Mouse (Mus musculus) telencephalon, adult 2 months (tissue): ENCODE measurements around the gene Rbms3.

ENCODE experiments used
- DNase-seq: peaks from one replicate; pipeline ENCODE4 v3.0.0-alpha.2; 2011; ENCODE audit warnings: low read depth, low spot score

Gene Rbms3

GRCm38 (mm10) chr9:117102198-117102930 lies 527.3 kb downstream of the Rbms3 start:
- no peak for DNase-seq

- no peak for DNase-seq
These were observed 529.5 kb downstream of the Rbms3 start for GRCm38 (mm10) chr9:117100181-117100580.

DNA sequence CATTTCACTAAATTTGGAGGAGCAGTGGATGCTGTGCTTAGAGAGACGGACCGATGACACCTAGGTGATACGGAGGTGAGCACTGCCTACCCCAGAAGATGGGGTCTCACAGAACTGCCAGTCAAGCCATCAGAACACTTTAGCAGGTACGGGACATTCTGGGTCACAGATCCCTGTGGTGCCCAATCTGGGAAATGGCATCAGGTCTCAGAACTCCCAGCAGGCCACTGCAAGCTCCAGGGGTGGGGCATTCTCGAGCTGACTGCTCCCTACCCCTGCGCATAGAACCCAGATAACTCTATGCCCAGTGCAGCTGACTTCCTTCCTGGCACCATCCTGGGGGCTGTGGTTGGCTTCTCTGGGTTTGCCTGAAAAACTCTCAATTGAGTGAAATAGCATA lies 536.2 kb downstream of the Rbms3 start:
- DNase-seq: no peak

GRCm38 (mm10) chr9:117092177-117092555 lies 537.5 kb downstream of the Rbms3 start:
- no peak for DNase-seq

- no peak for DNase-seq
These were observed 538.2 kb downstream of the Rbms3 start for GRCm38 (mm10) chr9:117091253-117092176.

GRCm38 (mm10) chr9:117089409-117090147 lies 540.1 kb downstream of the Rbms3 start:
- DNase-seq: no peak

DNA sequence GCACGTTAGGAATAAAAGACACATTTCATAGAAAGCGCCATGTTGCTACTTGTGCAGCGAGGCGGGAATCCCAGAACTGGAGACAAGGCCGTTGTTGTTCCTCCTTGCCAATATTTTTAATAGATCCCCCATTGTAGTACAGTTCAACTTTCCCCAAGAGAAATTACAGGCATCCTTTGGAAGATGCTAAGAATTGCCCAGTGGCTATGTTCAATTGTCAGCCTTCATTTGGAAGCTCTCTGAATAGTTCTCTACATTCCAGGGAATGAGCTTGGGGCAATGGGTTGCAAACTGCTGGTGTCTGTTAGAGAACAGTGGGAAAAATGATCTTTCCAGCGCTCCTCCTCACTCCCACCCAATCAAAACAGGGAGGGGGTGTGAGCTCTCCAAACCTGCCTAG lies 541.4 kb downstream of the Rbms3 start:
- no peak for DNase-seq

GRCm38 (mm10) chr9:117085706-117086105 lies 544.0 kb downstream of the Rbms3 start:
- DNase-seq: no peak

DNA sequence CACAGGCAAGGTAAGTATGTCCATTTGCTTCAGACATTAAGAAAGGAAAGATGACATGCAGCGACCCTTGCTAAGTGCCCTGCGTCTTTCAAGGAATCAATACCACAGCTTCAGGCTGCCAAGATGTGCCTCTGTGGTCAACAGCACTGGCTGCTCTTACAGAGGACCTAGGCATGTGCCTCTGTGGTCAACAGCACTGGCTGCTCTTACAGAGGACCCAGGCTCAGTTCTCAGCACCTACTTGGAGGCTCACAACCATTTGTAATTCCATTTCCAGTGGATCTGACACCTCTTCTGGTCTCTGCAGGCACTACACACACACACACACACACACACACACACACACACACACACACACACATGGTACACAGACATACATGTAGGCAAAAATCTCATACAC lies 545.2 kb downstream of the Rbms3 start:
- no peak for DNase-seq

GRCm38 (mm10) chr9:117079471-117079870 lies 550.2 kb downstream of the Rbms3 start:
- DNase-seq: no peak

DNA sequence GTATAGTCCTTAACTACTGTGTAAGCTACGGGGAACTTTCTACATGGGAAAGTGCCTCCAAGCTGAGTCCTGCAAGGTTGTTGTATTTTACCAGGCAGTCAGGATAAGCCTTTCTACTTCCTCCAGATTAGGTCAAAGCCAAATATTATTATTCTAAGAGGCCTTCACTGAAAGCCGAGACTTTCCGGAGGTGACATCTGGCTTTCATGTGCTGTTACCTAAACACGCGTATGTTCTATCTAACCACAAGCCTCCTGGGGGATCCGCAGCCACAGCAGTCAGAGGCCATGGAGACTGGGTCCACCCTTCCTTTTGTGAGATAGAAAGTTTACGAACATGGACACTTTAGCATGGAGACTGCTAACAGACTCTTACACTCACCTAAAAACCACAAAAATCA lies 552.2 kb downstream of the Rbms3 start:
- DNase-seq: no peak

DNA sequence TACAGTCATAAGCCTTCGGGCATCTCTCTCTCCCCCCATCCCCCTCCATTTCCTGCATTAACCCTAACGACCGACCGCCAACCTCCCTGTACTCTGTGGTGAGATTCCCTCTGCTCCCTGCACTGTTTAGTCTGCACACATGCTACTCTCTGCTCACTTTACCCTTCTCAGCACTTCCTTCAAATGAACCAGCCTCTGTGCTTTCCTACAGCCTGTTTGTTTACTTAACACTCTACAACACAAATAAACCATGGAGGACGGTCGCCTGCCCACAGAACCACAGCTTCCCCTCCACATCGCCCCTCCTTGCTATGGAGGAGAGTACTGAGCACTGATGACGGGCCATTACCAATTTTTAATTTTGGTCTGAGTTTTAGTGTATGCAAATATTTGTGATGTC lies 552.9 kb downstream of the Rbms3 start:
- no peak for DNase-seq

- DNase-seq: no peak
These were observed 557.1 kb downstream of the Rbms3 start for GRCm38 (mm10) chr9:117072433-117073099.

- DNase-seq: no peak
These were observed 559.1 kb downstream of the Rbms3 start for GRCm38 (mm10) chr9:117070616-117071015.

- DNase-seq: no peak
These were observed 560.5 kb downstream of the Rbms3 start for GRCm38 (mm10) chr9:117069232-117069631.

- DNase-seq: no peak
These were observed 561.9 kb downstream of the Rbms3 start for GRCm38 (mm10) chr9:117067703-117068419.

GRCm38 (mm10) chr9:117066502-117066901 lies 563.2 kb downstream of the Rbms3 start:
- no peak for DNase-seq

DNA sequence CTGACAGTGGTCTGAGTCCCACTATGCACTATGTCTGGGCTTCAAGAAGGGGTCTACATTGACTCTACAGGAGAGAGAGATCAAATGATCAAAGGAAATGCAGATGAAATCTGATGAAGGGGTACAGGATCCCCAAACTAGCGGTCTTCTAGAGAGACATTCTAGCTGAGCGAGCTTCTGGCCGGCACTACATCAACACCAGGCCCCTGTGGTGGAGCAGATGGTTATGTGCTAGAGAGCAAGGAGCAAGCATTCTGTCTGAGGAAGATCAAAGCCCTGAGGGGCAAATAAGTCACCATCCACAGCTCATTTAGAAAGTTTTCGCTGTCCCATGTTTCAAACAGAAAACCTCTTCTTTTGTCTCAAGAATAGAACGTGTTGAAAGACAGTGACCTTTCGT lies 564.1 kb downstream of the Rbms3 start:
- DNase-seq: no peak

DNA sequence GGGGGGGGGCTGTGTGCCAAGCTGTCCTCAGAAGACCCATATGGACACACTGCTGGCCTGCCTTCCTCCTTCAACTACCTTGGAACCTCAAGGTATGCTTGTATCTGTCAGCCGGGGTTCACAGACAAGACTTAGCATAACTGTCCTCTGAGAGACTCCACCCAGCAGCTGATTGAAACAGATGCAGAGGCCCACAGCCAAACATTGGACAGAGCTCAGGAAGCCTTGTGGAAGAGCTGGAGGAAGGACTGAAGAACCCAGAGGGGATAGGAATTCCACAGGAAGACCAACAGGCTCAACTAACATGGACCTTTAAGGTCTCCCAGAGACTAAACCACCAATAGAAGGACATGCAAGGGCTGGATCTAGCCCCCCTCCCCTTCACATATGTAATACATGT lies 570.1 kb downstream of the Rbms3 start:
- DNase-seq: no peak

- DNase-seq: no peak
These were observed 570.6 kb downstream of the Rbms3 start for GRCm38 (mm10) chr9:117059135-117059534.

GRCm38 (mm10) chr9:117051935-117052334 lies 577.8 kb downstream of the Rbms3 start:
- DNase-seq: no peak
